ENCODE assay signal across 30 mouse cellular contexts in the genomic region with DNA sequence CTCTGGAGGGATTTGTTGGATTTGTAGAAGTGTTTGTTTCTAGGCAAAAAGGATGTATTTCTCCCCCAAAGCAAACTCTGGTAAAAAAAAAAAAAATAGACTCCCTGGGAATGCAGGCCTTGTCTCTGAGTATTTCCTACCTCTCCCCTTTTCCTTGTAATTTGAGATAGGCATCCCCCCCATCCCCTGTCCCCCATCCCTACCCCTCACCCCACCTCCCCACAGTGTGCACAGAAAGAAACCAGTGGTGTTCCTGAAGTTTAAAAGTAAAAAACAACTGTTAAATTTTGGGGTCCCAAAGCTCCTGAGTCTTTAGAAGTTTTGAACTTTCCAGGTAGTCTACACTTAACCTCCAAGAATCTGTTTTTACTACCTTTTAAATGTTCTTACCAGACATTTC.
"Had no signal": no experiment of that assay in that cellular context is flagged by ENCODE, and none has a peak within 500 bp of the region (broad histone marks: within the 10 kb centered on the region; RNA-seq: fewer than 3 reads in every experiment).

No protein-coding gene starts in this region.

- H3K36me3 ChIP-seq: limb, embryonic 15.5 days; liver, embryonic 12.5 days; liver, embryonic 13.5 days; liver, embryonic 15.5 days; lung, embryonic 15.5 days; midbrain, embryonic 10.5 days; midbrain, embryonic 12.5 days; midbrain, embryonic 13.5 days; midbrain, embryonic 15.5 days had no signal

- H3K4me3 ChIP-seq: left cerebral cortex, adult 2 months; limb, embryonic 15.5 days; liver, embryonic 12.5 days; liver, embryonic 13.5 days; liver, embryonic 15.5 days; lung, embryonic 15.5 days; megakaryocyte, embryonic 14.5 days; midbrain, embryonic 10.5 days; midbrain, embryonic 12.5 days; midbrain, embryonic 13.5 days; midbrain, embryonic 15.5 days; myocyte had no signal

- H3K27me3 ChIP-seq: limb, embryonic 15.5 days; liver, embryonic 12.5 days; liver, embryonic 13.5 days; liver, embryonic 15.5 days; lung, embryonic 15.5 days; megakaryocyte, embryonic 14.5 days; midbrain, embryonic 12.5 days; midbrain, embryonic 13.5 days; midbrain, embryonic 15.5 days had no signal

- H3K4me2 ChIP-seq: limb, embryonic 15.5 days; liver, embryonic 11.5 days; liver, embryonic 12.5 days; liver, embryonic 13.5 days; liver, embryonic 15.5 days; lung, embryonic 14.5 days; lung, embryonic 15.5 days; midbrain, embryonic 11.5 days; midbrain, embryonic 12.5 days; midbrain, embryonic 13.5 days; midbrain, embryonic 15.5 days had no signal

- H3K9me3 ChIP-seq: limb, embryonic 15.5 days; liver, embryonic 12.5 days; liver, embryonic 13.5 days; liver, embryonic 15.5 days; lung, embryonic 15.5 days; megakaryocyte, embryonic 14.5 days; midbrain, embryonic 10.5 days; midbrain, embryonic 12.5 days; midbrain, embryonic 13.5 days; midbrain, embryonic 15.5 days had no signal

- H3K9ac ChIP-seq: limb, embryonic 15.5 days; liver, embryonic 12.5 days; liver, embryonic 13.5 days; liver, embryonic 14.5 days; liver, embryonic 15.5 days; liver, postnatal 0 days; lung, embryonic 14.5 days; lung, embryonic 15.5 days; midbrain, embryonic 12.5 days; midbrain, embryonic 13.5 days; midbrain, embryonic 15.5 days had no signal

- H3K4me1 ChIP-seq: limb, embryonic 15.5 days; liver, embryonic 12.5 days; liver, embryonic 13.5 days; liver, embryonic 15.5 days; lung, embryonic 15.5 days; midbrain, embryonic 10.5 days; midbrain, embryonic 12.5 days; midbrain, embryonic 13.5 days; midbrain, embryonic 15.5 days had no signal

- H3K27ac ChIP-seq: left cerebral cortex, adult 2 months; limb, embryonic 15.5 days; liver, embryonic 12.5 days; liver, embryonic 13.5 days; liver, embryonic 14.5 days; liver, embryonic 15.5 days; lung, embryonic 15.5 days; macrophage; midbrain, embryonic 10.5 days; midbrain, embryonic 12.5 days; midbrain, embryonic 13.5 days; midbrain, embryonic 15.5 days had no signal

- ATAC-seq: liver, embryonic 12.5 days; liver, postnatal 0 days; lung, postnatal 0 days; midbrain, embryonic 13.5 days; midbrain, embryonic 15.5 days; midbrain, embryonic 16.5 days had no signal

- DNase-seq: layer of hippocampus, postnatal 36 days; left cerebral cortex, postnatal 4 days; liver; liver, embryonic 13.5 days; liver, postnatal 0 days; lung, adult 18-20 months; lung, adult 2 months; lung, embryonic 14.5 days; lung, postnatal 10 days; lung, postnatal 14 days; lung, postnatal 36 days; lung, postnatal 4 days; midbrain, embryonic 14.5 days had no signal
